Mouse (Mus musculus) mouse trophoblast stem cell (cell line): ENCODE measurements at regions not wholly inside any gene's neighbourhood (a gene's known extent, or its start where the extent isn't known, plus 50 kb on each side); places are given as distances from the start of the nearest gene placed in this dataset.

ENCODE experiments used
- in situ Hi-C, 2 experiments: fragments of 300-500 bp; cut with MseI, MboI; formaldehyde crosslinking; loops; 2 replicates in 1 of 2; 3 replicates in 1 of 2; pipeline ENCODE4 v1.15.1; 2025

GRCm38 (mm10) chr17:50397324-50397723 is 103.9 kb upstream of the Dazl start:
- in situ Hi-C loops = no loop called here

GRCm38 (mm10) chr17:50407249-50407990 is 101.8 kb upstream of the Plcl2 start:
- in situ Hi-C loops = loop anchor here (25.0 kb wide), 1 partner anchor 380 kb away; no protein-coding TSS in a partner anchor

- in situ Hi-C loops = loop anchor here (25.0 kb wide), 1 partner anchor 379 kb away; no protein-coding TSS in a partner anchor
Observed at GRCm38 (mm10) chr17:50408581-50408980, 100.6 kb upstream of the Plcl2 start.

- in situ Hi-C loops = loop anchor here (25.0 kb wide), 1 partner anchor 378 kb away; no protein-coding TSS in a partner anchor
Observed at GRCm38 (mm10) chr17:50409271-50409670, 99.9 kb upstream of the Plcl2 start.

DNA sequence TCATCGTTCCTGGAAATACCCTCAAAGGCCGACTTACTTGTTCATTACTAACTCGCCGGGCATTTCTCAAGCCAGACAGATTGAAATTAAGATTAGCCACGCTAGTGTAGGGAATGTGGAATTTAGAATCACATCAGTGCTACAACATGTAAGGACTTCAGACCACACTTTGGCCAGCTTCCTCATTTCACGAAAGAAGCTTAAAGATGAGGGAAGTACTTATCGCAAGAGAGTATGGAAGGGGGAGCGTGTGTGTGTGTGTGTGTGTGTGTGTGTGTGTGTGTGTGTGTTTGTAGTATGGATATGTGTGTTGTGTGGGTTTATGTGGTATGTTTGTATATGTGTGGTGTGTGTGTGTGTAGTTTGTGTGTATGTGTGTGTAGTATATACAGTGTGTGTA is 99.3 kb upstream of the Plcl2 start:
- in situ Hi-C loops = loop anchor here (25.0 kb wide), 1 partner anchor 377 kb away; no protein-coding TSS in a partner anchor

- in situ Hi-C loops = loop anchor here (25.0 kb wide), 1 partner anchor 377 kb away; no protein-coding TSS in a partner anchor
Observed at GRCm38 (mm10) chr17:50410296-50410695, 98.9 kb upstream of the Plcl2 start.

DNA sequence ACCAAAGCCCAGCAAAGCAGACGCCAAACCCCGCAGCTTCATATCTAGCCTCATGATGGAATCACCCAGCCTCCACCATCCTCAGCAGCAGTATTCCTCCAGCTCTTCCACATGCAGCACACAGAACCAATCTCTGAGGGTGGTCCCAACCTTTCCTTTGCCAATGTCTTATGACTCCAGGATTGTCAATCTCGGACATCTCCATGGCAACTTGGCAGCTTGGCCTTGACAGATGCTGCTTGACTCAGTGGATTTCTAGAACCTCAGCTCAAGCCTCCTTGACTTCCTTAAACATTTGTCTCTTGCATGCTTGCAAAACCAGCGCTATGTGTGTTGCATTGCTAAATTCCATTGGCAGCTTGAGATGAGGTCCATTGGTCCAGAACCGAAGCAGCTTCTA is 96.8 kb upstream of the Plcl2 start:
- in situ Hi-C loops = loop anchor here (25.0 kb wide), 1 partner anchor 375 kb away; no protein-coding TSS in a partner anchor

DNA sequence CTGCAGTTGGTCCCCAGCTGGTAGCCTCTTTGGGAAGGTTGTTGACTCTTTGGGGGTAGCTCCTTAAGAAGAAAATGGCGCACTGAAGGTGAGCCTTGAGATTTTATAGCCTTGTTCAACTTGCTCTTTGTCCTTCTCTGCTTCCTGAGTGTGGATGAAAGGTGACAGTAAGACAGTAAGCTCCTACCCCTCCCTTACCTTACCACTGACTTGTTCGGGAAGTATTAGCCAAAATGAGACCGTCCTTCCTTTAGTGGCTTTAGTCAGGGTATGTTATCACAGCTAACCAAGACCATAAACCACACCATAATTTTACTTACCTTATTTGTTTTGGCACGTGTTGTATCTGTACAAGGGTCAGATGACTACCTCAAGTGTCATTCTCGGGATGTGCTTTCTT is 95.3 kb upstream of the Plcl2 start:
- in situ Hi-C loops = loop anchor here (25.0 kb wide), 1 partner anchor 373 kb away; no protein-coding TSS in a partner anchor

DNA sequence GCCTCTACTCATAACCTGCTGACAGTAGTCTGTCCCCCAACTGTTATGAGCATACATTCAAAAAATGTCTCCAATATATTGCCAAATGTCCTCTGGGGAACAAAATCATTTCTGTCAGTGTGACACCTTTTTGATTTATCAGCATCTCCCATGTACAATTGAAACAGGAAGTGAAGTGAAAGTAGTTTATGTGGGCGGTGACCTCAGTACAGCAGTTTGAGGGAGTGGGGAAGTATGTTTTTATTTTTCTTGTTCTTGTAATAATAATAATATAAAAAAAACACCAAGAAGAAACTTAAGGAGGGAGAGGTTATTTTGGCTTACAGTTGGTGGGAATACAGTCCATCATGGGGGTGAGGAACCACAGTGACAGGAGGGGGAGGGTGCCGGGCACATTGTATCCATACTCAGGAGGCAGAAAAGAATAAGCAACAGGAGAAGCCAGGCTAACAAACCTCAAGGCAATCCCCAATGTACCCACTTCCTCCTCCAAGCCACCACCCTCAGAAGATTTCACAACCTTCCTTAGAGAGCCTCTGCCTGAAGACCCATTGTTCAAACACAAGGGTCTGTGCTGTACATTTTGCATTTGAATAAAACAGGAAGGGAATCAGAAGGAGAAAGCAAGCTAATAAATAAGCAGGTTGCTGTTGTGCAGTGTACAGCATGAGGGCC is 93.7 kb upstream of the Plcl2 start:
- in situ Hi-C loops = loop anchor here (25.0 kb wide), 1 partner anchor 372 kb away; no protein-coding TSS in a partner anchor

GRCm38 (mm10) chr17:50416119-50416518 is 93.1 kb upstream of the Plcl2 start:
- in situ Hi-C loops = loop anchor here (25.0 kb wide), 1 partner anchor 371 kb away; no protein-coding TSS in a partner anchor

DNA sequence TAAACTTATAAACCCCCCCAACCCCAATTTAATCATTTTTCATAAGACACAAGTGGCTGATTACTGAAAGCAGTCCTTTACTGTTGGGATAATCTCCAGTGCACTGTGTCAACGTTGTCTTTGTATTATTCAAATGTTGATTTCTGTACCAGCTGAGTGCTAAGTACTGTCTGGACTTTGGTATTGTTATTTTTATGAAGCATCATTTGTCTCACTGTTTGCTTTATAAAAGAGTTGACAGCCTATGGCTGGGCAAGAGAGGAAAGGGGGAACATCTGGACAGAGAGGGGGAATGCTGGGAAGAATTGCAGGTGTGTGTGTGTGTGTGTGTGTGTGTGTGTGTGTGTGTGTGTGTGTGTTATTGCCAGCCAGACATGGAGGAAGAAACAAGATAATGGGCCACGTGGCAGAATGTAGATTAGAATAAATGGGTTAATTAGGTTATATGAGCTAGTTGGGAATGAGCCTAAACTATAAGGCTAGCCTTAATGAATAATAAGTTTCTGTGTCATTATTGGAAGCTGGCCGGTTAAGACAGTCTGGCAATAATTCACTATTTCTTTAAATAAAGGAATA is 92.6 kb upstream of the Plcl2 start:
- in situ Hi-C loops = loop anchor here (25.0 kb wide), 1 partner anchor 371 kb away; no protein-coding TSS in a partner anchor

DNA sequence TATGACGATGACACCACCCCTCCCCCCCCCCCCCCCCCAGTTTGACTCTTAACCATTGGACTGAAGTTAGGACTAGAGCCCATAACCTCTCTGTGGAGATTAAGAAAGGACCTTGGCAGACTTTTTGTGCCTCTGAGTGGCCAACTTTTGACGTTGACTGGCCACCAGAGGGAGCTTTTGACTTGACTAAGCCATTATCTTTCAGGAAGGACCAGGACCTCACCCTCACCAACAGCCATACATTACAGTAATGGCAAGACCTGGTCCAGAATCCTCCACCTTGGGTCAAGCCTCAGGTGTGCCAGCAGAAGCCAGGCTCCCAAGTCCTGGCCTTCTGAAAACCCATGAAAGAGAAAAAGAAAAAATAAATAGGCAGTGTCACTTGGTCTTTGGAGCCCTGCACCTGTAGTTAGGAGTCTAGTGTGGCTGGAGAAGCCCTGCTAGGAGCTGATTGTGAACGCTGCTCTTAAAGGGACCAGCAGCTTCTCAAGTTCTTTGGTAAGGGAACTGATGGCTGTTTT is 90.3 kb upstream of the Plcl2 start:
- in situ Hi-C loops = loop anchor here (25.0 kb wide), 1 partner anchor 368 kb away; no protein-coding TSS in a partner anchor

DNA sequence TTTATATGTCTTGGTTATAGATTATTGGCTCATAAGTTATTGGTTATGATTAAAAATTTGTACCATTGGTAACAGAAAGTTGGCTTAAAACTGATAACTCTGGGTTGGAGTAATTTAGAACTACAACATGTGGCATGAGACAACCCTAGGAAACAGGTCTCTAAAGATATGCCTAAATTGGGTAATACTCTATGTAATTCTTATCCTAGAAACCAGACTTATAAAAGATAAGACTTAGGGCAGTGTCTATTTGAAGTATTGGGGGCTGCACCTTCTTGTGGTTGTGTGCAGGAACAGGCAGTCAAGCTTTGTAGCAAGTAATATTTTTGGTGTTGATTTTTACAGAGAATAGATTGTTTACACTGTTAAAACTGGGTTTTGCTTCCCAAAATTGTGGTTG is 89.7 kb upstream of the Plcl2 start:
- in situ Hi-C loops = loop anchor here (25.0 kb wide), 1 partner anchor 368 kb away; no protein-coding TSS in a partner anchor

DNA sequence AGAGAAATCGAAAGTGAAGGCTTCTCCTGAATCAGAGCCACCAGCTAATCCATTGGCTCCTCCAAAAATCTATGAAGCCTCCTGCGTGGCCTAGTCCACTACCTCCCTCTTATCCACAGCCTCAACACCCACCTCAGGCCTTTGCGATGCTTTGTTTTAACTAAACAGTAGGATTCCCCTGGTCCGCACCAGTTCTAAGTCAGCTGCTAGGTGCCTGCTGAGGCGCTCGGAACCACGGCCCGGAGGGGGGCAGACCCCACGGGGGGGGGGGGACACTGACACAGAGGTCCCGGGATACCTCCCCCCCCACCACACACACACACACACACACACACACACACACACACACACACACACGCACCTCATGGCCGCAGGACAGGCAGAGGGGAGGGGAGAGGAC is 89.2 kb upstream of the Plcl2 start:
- in situ Hi-C loops = loop anchor here (25.0 kb wide), 1 partner anchor 367 kb away; no protein-coding TSS in a partner anchor

DNA sequence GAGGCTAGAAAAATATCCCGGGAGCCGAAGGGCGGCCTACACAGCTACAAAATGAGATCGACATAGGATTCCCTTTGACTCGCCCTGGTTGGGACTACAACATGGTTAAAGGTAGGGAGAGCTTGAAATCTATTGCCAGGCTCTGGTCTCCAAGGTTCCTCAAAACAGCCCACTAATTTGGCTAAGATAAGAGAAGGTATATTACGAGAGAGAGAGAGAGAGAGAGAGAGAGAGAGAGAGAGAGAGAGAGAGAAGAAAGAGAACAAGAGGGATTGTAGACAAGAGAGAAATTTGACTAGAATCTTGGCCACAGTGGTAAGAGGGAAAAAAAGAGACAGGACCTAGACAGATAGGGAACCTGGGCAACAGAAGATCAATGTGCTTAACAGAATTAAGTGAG is 88.5 kb upstream of the Plcl2 start:
- in situ Hi-C loops = loop anchor here (25.0 kb wide), 1 partner anchor 367 kb away; no protein-coding TSS in a partner anchor

GRCm38 (mm10) chr17:50421476-50421875 is 87.7 kb upstream of the Plcl2 start:
- in situ Hi-C loops = loop anchor here (25.0 kb wide), 1 partner anchor 366 kb away; no protein-coding TSS in a partner anchor

- in situ Hi-C loops = no loop called here
Observed at GRCm38 (mm10) chr17:50425110-50425509, 84.1 kb upstream of the Plcl2 start.

DNA sequence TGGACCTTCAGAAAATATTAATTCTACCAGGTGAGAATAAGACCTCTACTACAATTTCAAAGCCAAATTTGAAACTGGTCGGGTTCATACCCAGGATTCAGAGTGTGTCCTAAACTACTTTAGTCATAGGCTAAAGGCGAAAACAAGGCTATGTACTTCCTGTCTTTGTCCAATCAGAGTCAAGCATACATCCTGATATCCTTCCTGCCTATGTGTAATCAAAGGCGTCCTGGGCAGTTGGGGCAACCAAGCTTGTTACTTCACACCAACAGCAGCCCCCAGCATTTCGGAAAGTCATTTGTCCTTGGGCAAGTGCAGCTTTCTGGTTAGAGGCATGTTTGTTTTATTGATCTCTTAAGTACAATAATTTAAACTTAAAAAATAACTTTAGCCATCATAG is 83.7 kb upstream of the Plcl2 start:
- in situ Hi-C loops = no loop called here

DNA sequence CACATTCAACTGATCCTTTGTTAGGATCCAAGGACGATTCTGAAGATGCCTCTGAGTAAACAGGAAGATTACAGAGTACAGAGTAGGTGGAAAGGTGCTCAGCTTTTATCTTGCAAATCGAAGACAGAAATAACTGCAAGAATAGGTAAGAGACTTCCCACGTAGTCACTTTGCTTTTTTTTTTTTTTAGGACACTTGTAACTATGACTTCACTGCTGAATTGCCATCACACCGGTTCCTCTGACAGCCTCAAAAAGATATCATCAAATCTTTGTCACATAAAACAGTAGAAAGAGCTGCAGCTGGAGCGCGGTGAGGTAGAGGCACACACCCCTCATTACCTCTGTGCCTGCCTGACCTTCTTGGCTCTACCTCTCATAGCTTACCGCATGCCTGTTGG is 83.1 kb upstream of the Plcl2 start:
- in situ Hi-C loops = no loop called here

DNA sequence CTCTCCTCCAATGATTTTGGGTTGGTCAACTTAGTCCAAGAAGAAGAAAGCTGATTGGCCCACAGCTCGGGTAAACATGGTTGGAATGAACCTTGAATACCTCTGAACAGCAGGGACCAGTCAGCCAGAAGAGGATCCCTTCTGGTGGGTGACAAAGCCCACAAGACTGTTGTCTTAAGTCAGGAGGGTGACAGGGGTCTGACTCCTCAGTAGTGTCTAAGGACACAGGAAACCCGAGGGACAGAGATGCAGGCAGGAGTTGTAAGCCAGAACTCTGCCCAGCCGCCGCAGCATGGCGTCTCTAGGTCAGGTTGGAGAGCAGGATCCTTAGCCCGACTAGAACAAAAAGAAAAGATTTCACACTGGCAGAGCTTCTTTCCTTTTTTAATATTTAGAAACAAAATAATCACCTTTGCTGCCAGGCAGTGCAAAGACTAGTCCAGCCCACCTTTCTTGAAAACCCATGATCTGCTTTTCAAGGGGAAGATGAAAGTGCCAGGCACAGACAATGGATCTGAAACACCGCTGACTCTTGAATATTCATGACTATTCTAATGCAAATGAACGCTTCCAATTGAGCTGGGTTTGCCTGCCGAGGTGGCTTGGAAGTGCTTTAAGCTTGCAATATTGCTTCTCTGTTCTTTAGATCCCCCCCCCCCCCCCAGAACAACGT is 81.7 kb upstream of the Plcl2 start:
- in situ Hi-C loops = no loop called here

DNA sequence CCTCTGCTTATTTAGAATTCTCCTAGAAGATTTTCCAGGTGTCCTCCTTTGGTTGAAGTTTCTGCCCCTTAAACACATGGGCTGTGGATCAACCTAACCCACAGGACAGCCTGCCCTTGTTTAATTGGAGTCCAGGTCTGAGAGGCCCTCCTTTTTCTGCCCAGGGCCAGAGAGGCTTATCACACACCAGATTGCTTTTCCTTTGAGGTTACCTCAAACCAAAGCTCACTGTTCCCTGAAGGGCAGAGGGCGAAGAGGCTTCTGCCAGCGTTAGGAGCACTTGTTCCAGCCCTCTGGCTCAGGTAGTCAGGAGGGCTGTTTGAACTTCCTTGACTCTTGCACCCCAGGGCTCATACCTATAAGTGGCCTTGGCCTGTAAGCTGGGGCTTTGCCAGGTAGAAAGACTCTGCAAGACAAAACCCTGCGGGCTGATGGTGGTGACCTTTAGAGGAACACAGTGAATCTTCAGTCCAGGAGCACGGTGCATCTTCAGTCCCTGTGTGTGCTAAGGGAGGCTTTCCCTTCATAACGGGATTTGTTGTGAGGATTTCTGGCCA is 81.1 kb upstream of the Plcl2 start:
- in situ Hi-C loops = no loop called here
